In genomic region chr5:38365521-38365920, GRCm38 (mm10) we compare ENCODE assay signal across 17 mouse cellular contexts. TPM values are rescaled to one million over a fixed set of nuclear protein-coding genes. Genes with fewer than 3 reads are reported as not detected.
"Had no signal": no experiment of that assay in that cellular context is flagged by ENCODE, and none has a peak within 500 bp of the region (broad histone marks: within the 10 kb centered on the region; RNA-seq: fewer than 3 reads in every experiment).

No protein-coding gene starts in this region.

- H3K9me3 ChIP-seq: limb, embryonic 10.5 days; liver, embryonic 15.5 days; megakaryocyte, embryonic 14.5 days; midbrain, embryonic 15.5 days; neural tube, embryonic 12.5 days had no signal

- H3K4me2 ChIP-seq: liver, embryonic 15.5 days; midbrain, embryonic 11.5 days; midbrain, embryonic 15.5 days; neural tube, embryonic 12.5 days had no signal

- H3K27me3 ChIP-seq: liver, embryonic 15.5 days; megakaryocyte, embryonic 14.5 days; midbrain, embryonic 15.5 days had no signal

- H3K36me3 ChIP-seq: limb, embryonic 10.5 days; liver, embryonic 15.5 days; midbrain, embryonic 15.5 days; neural tube, embryonic 12.5 days had no signal

- H3K27ac ChIP-seq: limb, embryonic 10.5 days; liver, embryonic 15.5 days; macrophage; midbrain, embryonic 15.5 days; neural tube, embryonic 12.5 days; stomach, postnatal 0 days had no signal

- DNase-seq: kidney, adult 8-10 months; kidney, postnatal 36 days; lung, adult 2 months; lung, postnatal 10 days; thymus, postnatal 4 days had no signal

- H3K9ac ChIP-seq: liver, embryonic 15.5 days; midbrain, embryonic 15.5 days; neural tube, embryonic 12.5 days had no signal

- H3K4me3 ChIP-seq: limb, embryonic 10.5 days; liver, embryonic 15.5 days; megakaryocyte, embryonic 14.5 days; midbrain, embryonic 15.5 days; neural tube, embryonic 12.5 days had no signal

RNA-seq across cellular contexts. Expression of gene Drd5, which starts 46.4 kb away (rescaled TPM):
- total RNA-seq: monocyte, adult 5-6 weeks; neutrophil, adult 5-6 weeks had no signal
- polyA plus RNA-seq: kidney, embryonic 16.5 days; limb, embryonic 10.5 days; liver, embryonic 11.5 days; liver, embryonic 15.5 days; lung, adult 2 months; macrophage; neural tube, embryonic 12.5 days; stomach, postnatal 0 days had no signal
